Mouse (Mus musculus): ENCODE data around the gene Saal1.

GRCm38 (mm10) chr7:46715600-46715999, 5.1 kb upstream of the Saal1 start, which contains the start of gene Saa3:
- TF ChIP-seq CTCF (IDR thresholded peaks at IDR 0.05 in 2 of 3, conservative IDR thresholded peaks at IDR 0.05 in 1 of 3; ENCODE audit: control insufficient read depth in 1 of 3, insufficient read depth in 1 of 3, low read depth in 2 of 3, low read length in 3 of 3, poor library complexity in 1 of 3, severe bottlenecking in 1 of 3) (no peak), ETS1 (IDR thresholded peaks at IDR 0.05; ENCODE audit: low read depth, low read length) (no peak), E2F4 (IDR thresholded peaks at IDR 0.05; ENCODE audit: borderline replicate concordance, low read depth, low read length) (no peak), POLR2A (IDR thresholded peaks at IDR 0.05; ENCODE audit: control insufficient read depth in 1 of 2, insufficient read depth in 1 of 2, low read depth in 1 of 2, low read length in 2 of 2, poor library complexity in 1 of 2) (no peak), MAFK (IDR thresholded peaks at IDR 0.05; ENCODE audit: borderline replicate concordance, low read depth, low read length) (no peak), ELF1 (IDR thresholded peaks at IDR 0.05; ENCODE audit: low read depth, low read length) (no peak), USF2 (IDR thresholded peaks at IDR 0.05; ENCODE audit: borderline replicate concordance in 1 of 2, insufficient read depth in 1 of 2, low read depth in 1 of 2, low read length in 2 of 2) (no peak), UBTF (IDR thresholded peaks at IDR 0.05; ENCODE audit: borderline replicate concordance, insufficient read depth, low read depth, low read length) (no peak), ZMIZ1 (IDR thresholded peaks at IDR 0.05; ENCODE audit: low read depth, low read length) (no peak), RAD21 (IDR thresholded peaks at IDR 0.05; ENCODE audit: low read depth, low read length) (no peak), MXI1 (IDR thresholded peaks at IDR 0.05; ENCODE audit: low read depth, low read length) (no peak), SMC3 (IDR thresholded peaks at IDR 0.05; ENCODE audit: low read depth, low read length) (no peak), TAL1 (IDR thresholded peaks at IDR 0.05; ENCODE audit: low read length) (no peak), CHD1 (IDR thresholded peaks at IDR 0.05; ENCODE audit: low read depth, low read length) (no peak)
